ENCODE assay signal across 12 mouse cellular contexts in the genomic region with DNA sequence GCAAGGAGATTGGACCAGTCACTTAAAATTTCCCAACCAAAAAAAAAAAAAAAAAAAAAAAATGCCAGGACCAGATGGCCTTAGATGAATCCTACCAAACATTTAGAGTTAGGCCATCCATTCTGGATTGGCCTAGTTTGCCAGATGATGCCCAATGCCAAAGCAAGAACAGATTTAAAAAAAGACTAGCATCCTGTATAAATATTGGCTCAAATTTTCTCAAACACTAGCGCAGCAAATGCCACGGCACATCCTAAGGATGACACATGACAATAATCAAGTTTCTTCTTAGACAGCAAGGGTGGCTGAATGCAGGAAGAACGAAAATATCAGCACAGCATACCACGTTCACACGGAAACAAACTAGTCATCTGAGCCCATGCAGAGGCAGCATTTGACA.
"Had no signal": no experiment of that assay in that cellular context is flagged by ENCODE, and none has a peak within 500 bp of the region (broad histone marks: within the 10 kb centered on the region; RNA-seq: fewer than 3 reads in every experiment).

No protein-coding gene starts in this region.

- H3K4me3 ChIP-seq: limb, embryonic 10.5 days; liver, embryonic 15.5 days; myocyte; neural tube, embryonic 15.5 days had no signal

- H3K27ac ChIP-seq: limb, embryonic 10.5 days; liver, embryonic 15.5 days; macrophage; neural tube, embryonic 15.5 days had no signal

- H3K9me3 ChIP-seq: limb, embryonic 10.5 days; liver, embryonic 15.5 days; neural tube, embryonic 15.5 days had no signal

- DNase-seq: kidney, adult 8-10 months; kidney, postnatal 25 days; layer of hippocampus, adult 9-11 months; lung, embryonic 14.5 days; lung, postnatal 14 days; midbrain, embryonic 14.5 days had no signal

- H3K27me3 ChIP-seq: liver, embryonic 15.5 days; neural tube, embryonic 15.5 days had no signal

- H3K4me2 ChIP-seq: liver, embryonic 11.5 days; liver, embryonic 15.5 days; lung, embryonic 14.5 days; neural tube, embryonic 15.5 days had no signal

- H3K36me3 ChIP-seq: neural tube, embryonic 15.5 days had no signal

- H3K4me1 ChIP-seq: liver, embryonic 15.5 days; neural tube, embryonic 15.5 days had no signal

- H3K9ac ChIP-seq: liver, embryonic 15.5 days; lung, embryonic 14.5 days; neural tube, embryonic 15.5 days had no signal
